Mouse (Mus musculus): ENCODE results near the gene Snx11. TPM values are rescaled to one million over a fixed set of nuclear protein-coding genes. Genes with fewer than 3 reads are reported as not detected.
"Not testable (repeated sequence)": the region's sequence is repeated elsewhere in the genome, so short reads cannot be mapped to it uniquely, and the experiment has no call there.

Gene Snx11
- polyA plus RNA-seq, 1 experiment from 2014 or later: 7.7 TPM

GRCm38 (mm10) chr11:96786731-96787450 lies 9.5 kb upstream of the Snx11 start:
- H3K4me3 ChIP-seq (ENCODE audit: low read depth, low read length): no peak overlapping the region
- 61% methylated on average over 9 of the region's 9 CpGs for WGBS (ENCODE audit: insufficient replicate concordance)
- H3K4me1 ChIP-seq (ENCODE audit: control insufficient read depth, low read depth, low read length): peaks cover 9% of the 10 kb centered on the region
- no peak overlapping the region for H3K27ac ChIP-seq (ENCODE audit: low read length)
- no peaks in the 10 kb centered on the region for H3K27me3 ChIP-seq (ENCODE audit: control insufficient read depth, insufficient read depth, low read depth, low read length)
- no peaks in the 10 kb centered on the region for H3K9me3 ChIP-seq (replicated peaks; ENCODE audit: control insufficient read depth, low read length)
- ATAC-seq (ENCODE audit: low read depth): no peak
- H3K9ac ChIP-seq (ENCODE audit: low read depth, low read length): no peak overlapping the region
- no peak overlapping the region for H3K4me2 ChIP-seq (ENCODE audit: low read depth, low read length)
- no peaks in the 10 kb centered on the region for H3K36me3 ChIP-seq (ENCODE audit: control insufficient read depth, insufficient read depth)

- not testable (repeated sequence) for H3K4me3 ChIP-seq (ENCODE audit: low read depth, low read length); H3K9ac ChIP-seq (ENCODE audit: low read depth, low read length); H3K9me3 ChIP-seq (replicated peaks; ENCODE audit: control insufficient read depth, low read length); H3K4me2 ChIP-seq (ENCODE audit: low read depth, low read length); H3K27ac ChIP-seq (ENCODE audit: low read length); H3K4me1 ChIP-seq (ENCODE audit: control insufficient read depth, low read depth, low read length); ATAC-seq (ENCODE audit: low read depth); H3K36me3 ChIP-seq (ENCODE audit: control insufficient read depth, insufficient read depth); H3K27me3 ChIP-seq (ENCODE audit: control insufficient read depth, insufficient read depth, low read depth, low read length)
- 13% methylated on average over 7 of the region's 7 CpGs for WGBS (ENCODE audit: insufficient replicate concordance)
These were observed 7.5 kb upstream of the Snx11 start for GRCm38 (mm10) chr11:96784847-96785246.

DNA sequence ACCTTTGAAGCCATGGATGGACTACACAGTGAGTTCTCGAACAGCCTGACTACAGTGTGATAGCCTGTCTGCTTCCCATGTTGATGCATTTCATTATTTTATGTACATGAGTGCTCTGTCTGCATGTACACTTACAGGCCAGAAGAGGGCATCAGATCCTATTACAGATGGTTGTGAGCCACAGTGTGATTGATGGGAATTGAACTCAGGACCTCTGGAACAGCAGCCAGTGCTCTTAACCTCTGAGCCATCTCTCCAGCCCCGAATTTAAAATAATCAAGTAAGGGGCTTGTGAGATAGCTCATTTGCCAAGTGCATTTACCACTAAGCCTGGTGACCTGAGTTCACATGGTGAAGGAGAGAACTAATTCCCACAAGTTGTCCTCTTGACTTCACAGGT lies 4.1 kb upstream of the Snx11 start:
- no peaks in the 10 kb centered on the region for H3K27me3 ChIP-seq (ENCODE audit: control insufficient read depth, insufficient read depth, low read depth, low read length)
- no peak overlapping the region for H3K4me2 ChIP-seq (ENCODE audit: low read depth, low read length)
- peaks cover 11% of the 10 kb centered on the region for H3K4me1 ChIP-seq (ENCODE audit: control insufficient read depth, low read depth, low read length)
- no peak overlapping the region for H3K4me3 ChIP-seq (ENCODE audit: low read depth, low read length)
- no peak for ATAC-seq (ENCODE audit: low read depth)
- H3K36me3 ChIP-seq (ENCODE audit: control insufficient read depth, insufficient read depth): no peaks in the 10 kb centered on the region
- H3K9me3 ChIP-seq (replicated peaks; ENCODE audit: control insufficient read depth, low read length): no peaks in the 10 kb centered on the region
- no peak overlapping the region for H3K27ac ChIP-seq (ENCODE audit: low read length)
- H3K9ac ChIP-seq (ENCODE audit: low read depth, low read length): no peak overlapping the region
- 46% methylated on average over 2 of the region's 2 CpGs for WGBS (ENCODE audit: insufficient replicate concordance)

GRCm38 (mm10) chr11:96780306-96780705 lies 2.9 kb upstream of the Snx11 start:
- H3K4me2 ChIP-seq (ENCODE audit: low read depth, low read length): no peak overlapping the region
- ATAC-seq (ENCODE audit: low read depth): no peak
- H3K9me3 ChIP-seq (replicated peaks; ENCODE audit: control insufficient read depth, low read length): no peaks in the 10 kb centered on the region
- no peaks in the 10 kb centered on the region for H3K27me3 ChIP-seq (ENCODE audit: control insufficient read depth, insufficient read depth, low read depth, low read length)
- peaks cover 13% of the 10 kb centered on the region for H3K4me1 ChIP-seq (ENCODE audit: control insufficient read depth, low read depth, low read length)
- 67% methylated on average over 5 of the region's 5 CpGs for WGBS (ENCODE audit: insufficient replicate concordance)
- no peak overlapping the region for H3K4me3 ChIP-seq (ENCODE audit: low read depth, low read length)
- H3K9ac ChIP-seq (ENCODE audit: low read depth, low read length): no peak overlapping the region
- H3K36me3 ChIP-seq (ENCODE audit: control insufficient read depth, insufficient read depth): no peaks in the 10 kb centered on the region
- no peak overlapping the region for H3K27ac ChIP-seq (ENCODE audit: low read length)

GRCm38 (mm10) chr11:96778061-96778627 lies 785 bp upstream of the Snx11 start:
- not testable (repeated sequence) for ATAC-seq (ENCODE audit: low read depth); H3K36me3 ChIP-seq (ENCODE audit: control insufficient read depth, insufficient read depth); H3K27me3 ChIP-seq (ENCODE audit: control insufficient read depth, insufficient read depth, low read depth, low read length); H3K9me3 ChIP-seq (replicated peaks; ENCODE audit: control insufficient read depth, low read length)
- peaks cover 13% of the 10 kb centered on the region for H3K4me1 ChIP-seq (ENCODE audit: control insufficient read depth, low read depth, low read length)
- H3K4me3 ChIP-seq (ENCODE audit: low read depth, low read length): peak overlapping the region; percentile 73
- H3K27ac ChIP-seq (ENCODE audit: low read length): peak overlapping the region; percentile 89
- WGBS (ENCODE audit: insufficient replicate concordance): 59% methylated on average over 10 of the region's 10 CpGs
- H3K4me2 ChIP-seq (ENCODE audit: low read depth, low read length): peak overlapping the region; percentile 88
- peak overlapping the region; percentile 70 for H3K9ac ChIP-seq (ENCODE audit: low read depth, low read length)

DNA sequence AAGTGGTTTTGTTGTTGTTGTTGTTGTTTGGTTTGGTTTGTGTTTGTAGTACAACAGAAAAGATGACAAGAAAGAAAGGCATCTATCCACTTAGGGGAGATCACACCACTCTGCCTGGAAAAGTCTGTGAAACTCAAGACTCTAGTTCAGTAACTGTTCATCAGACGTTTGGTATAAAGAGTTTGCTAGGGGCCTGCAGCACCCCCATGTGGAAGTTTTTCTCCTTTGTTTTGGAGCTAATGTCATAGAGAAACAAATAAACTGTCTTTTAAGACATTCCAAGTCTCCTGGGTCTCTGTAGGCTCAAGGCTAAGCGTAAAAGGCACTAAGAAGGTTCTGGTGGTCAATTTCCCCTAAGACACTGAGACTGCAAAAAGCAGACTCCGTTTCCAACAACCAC lies 1.3 kb downstream of the Snx11 start:
- H3K27ac ChIP-seq (ENCODE audit: low read length): no peak overlapping the region
- no peaks in the 10 kb centered on the region for H3K27me3 ChIP-seq (ENCODE audit: control insufficient read depth, insufficient read depth, low read depth, low read length)
- peaks cover 13% of the 10 kb centered on the region for H3K4me1 ChIP-seq (ENCODE audit: control insufficient read depth, low read depth, low read length)
- no peak for ATAC-seq (ENCODE audit: low read depth)
- 48% methylated on average over 3 of the region's 3 CpGs for WGBS (ENCODE audit: insufficient replicate concordance)
- no peak overlapping the region for H3K9ac ChIP-seq (ENCODE audit: low read depth, low read length)
- peaks cover 9% of the 10 kb centered on the region for H3K36me3 ChIP-seq (ENCODE audit: control insufficient read depth, insufficient read depth)
- peak overlapping the region; percentile 88; the same call in 1 of the 2 replicates for H3K4me2 ChIP-seq (ENCODE audit: low read depth, low read length)
- H3K4me3 ChIP-seq (ENCODE audit: low read depth, low read length): peak overlapping the region; percentile 73; the same call in 1 of the 2 replicates
- no peaks in the 10 kb centered on the region for H3K9me3 ChIP-seq (replicated peaks; ENCODE audit: control insufficient read depth, low read length)

GRCm38 (mm10) chr11:96775665-96776064 lies 1.7 kb downstream of the Snx11 start:
- Histone ChIP-seq H3K4me3 (ENCODE audit: low read depth, low read length) (no peak overlapping the region), H3K27ac (ENCODE audit: low read length) (no peak overlapping the region), H3K9me3 (replicated peaks; ENCODE audit: control insufficient read depth, low read length) (no peaks in the 10 kb centered on the region), H3K27me3 (ENCODE audit: control insufficient read depth, insufficient read depth, low read depth, low read length) (no peaks in the 10 kb centered on the region), H3K9ac (ENCODE audit: low read depth, low read length) (no peak overlapping the region), H3K4me2 (ENCODE audit: low read depth, low read length) (no peak overlapping the region), H3K4me1 (ENCODE audit: control insufficient read depth, low read depth, low read length) (peaks cover 13% of the 10 kb centered on the region), H3K36me3 (ENCODE audit: control insufficient read depth, insufficient read depth) (peaks cover 9% of the 10 kb centered on the region)
- ATAC-seq (ENCODE audit: low read depth): no peak
- 66% methylated on average over 7 of the region's 7 CpGs for WGBS (ENCODE audit: insufficient replicate concordance)

DNA sequence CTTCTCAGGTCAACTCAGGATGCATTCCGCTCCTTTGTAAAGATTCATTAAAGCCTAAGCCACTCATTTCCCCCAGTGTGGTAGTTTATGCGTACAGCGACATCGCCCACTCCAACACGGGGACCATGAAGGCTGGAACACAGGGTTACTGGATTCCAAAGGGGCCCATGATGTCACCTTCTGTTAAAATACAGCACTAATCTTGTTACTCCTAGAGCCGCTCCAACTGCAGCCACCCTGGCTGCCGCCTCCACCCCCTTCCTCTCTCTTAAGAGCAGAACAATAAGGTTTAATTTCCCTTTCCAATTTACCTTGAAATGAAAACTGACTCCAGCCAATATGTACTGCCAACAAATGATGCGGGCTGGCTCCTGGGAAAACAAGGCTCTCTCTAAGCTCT lies 2.3 kb downstream of the Snx11 start:
- Histone ChIP-seq H3K27me3 (ENCODE audit: control insufficient read depth, insufficient read depth, low read depth, low read length) (no peaks in the 10 kb centered on the region), H3K9me3 (replicated peaks; ENCODE audit: control insufficient read depth, low read length) (no peaks in the 10 kb centered on the region), H3K36me3 (ENCODE audit: control insufficient read depth, insufficient read depth) (peaks cover 13% of the 10 kb centered on the region), H3K27ac (ENCODE audit: low read length) (no peak overlapping the region), H3K4me1 (ENCODE audit: control insufficient read depth, low read depth, low read length) (peaks cover 13% of the 10 kb centered on the region), H3K4me2 (ENCODE audit: low read depth, low read length) (no peak overlapping the region), H3K9ac (ENCODE audit: low read depth, low read length) (no peak overlapping the region), H3K4me3 (ENCODE audit: low read depth, low read length) (no peak overlapping the region)
- ATAC-seq (ENCODE audit: low read depth): no peak
- 80% methylated on average over 8 of the region's 8 CpGs for WGBS (ENCODE audit: insufficient replicate concordance)

GRCm38 (mm10) chr11:96774536-96774935 lies 2.8 kb downstream of the Snx11 start:
- H3K9ac ChIP-seq (ENCODE audit: low read depth, low read length): no peak overlapping the region
- no peak overlapping the region for H3K4me3 ChIP-seq (ENCODE audit: low read depth, low read length)
- no peak overlapping the region for H3K27ac ChIP-seq (ENCODE audit: low read length)
- WGBS (ENCODE audit: insufficient replicate concordance): 79% methylated on average over 3 of the region's 3 CpGs
- no peak overlapping the region for H3K4me2 ChIP-seq (ENCODE audit: low read depth, low read length)
- H3K9me3 ChIP-seq (replicated peaks; ENCODE audit: control insufficient read depth, low read length): no peaks in the 10 kb centered on the region
- H3K4me1 ChIP-seq (ENCODE audit: control insufficient read depth, low read depth, low read length): peaks cover 13% of the 10 kb centered on the region
- peaks cover 13% of the 10 kb centered on the region for H3K36me3 ChIP-seq (ENCODE audit: control insufficient read depth, insufficient read depth)
- no peak for ATAC-seq (ENCODE audit: low read depth)
- no peaks in the 10 kb centered on the region for H3K27me3 ChIP-seq (ENCODE audit: control insufficient read depth, insufficient read depth, low read depth, low read length)
